Mouse (Mus musculus) heart, embryonic 10.5 days (tissue): ENCODE measurements around the gene Matn1. TPM values are rescaled to one million over a fixed set of nuclear protein-coding genes. Genes with fewer than 3 reads are reported as not detected.

Experiments
- DNase-seq: peaks from one replicate; pipeline ENCODE4 v3.0.0-alpha.2; 2017; ENCODE audit warnings: low spot score
- H3K27ac ChIP-seq: fragments of 300-500 bp; sonication (generic); 2 replicates; pipeline ENCODE4 v1.5.1; 2016; ENCODE audit warnings: mild to moderate bottlenecking
- H3K27me3 ChIP-seq: fragments of 300-500 bp; sonication (generic); 2 replicates; pipeline ENCODE4 v1.6.1; 2016; ENCODE audit warnings: mild to moderate bottlenecking; ENCODE audit not compliant: poor library complexity, insufficient read depth, severe bottlenecking
- H3K36me3 ChIP-seq: fragments of 300-500 bp; sonication (generic); 2 replicates; pipeline ENCODE4 v1.6.1; 2016; ENCODE audit warnings: mild to moderate bottlenecking, moderate library complexity
- H3K4me1 ChIP-seq: fragments of 300-500 bp; sonication (generic); 2 replicates; pipeline ENCODE4 v1.6.1; 2016; ENCODE audit warnings: mild to moderate bottlenecking
- H3K4me3 ChIP-seq: fragments of 300-500 bp; sonication (generic); 2 replicates; pipeline ENCODE4 v1.5.1; 2016; ENCODE audit warnings: mild to moderate bottlenecking, moderate library complexity
- H3K9me3 ChIP-seq: fragments of 300-500 bp; sonication (generic); 2 replicates; pipeline ENCODE4 v1.6.1; 2016; ENCODE audit warnings: mild to moderate bottlenecking, moderate library complexity
- WGBS: fragments of 180-500 bp; shearing (Covaris S2); methylation state at CpG from one replicate; pipeline ENCODE4 v1.1.7; 2016; 5-methylcytosine and 5-hydroxymethylcytosine counted together
- polyA plus RNA-seq: library from polyadenylated mRNA; unstranded; fragments of >200 nt; fragmentation: Nextera tagmentation; extraction: Ambion mirVana; gene quantifications from 2 replicates; pipeline ENCODE4 v1.2.1, GENCODE M21; 2016

Matn1 gene
- polyA plus RNA-seq, result not detected in 2 replicates

DNA sequence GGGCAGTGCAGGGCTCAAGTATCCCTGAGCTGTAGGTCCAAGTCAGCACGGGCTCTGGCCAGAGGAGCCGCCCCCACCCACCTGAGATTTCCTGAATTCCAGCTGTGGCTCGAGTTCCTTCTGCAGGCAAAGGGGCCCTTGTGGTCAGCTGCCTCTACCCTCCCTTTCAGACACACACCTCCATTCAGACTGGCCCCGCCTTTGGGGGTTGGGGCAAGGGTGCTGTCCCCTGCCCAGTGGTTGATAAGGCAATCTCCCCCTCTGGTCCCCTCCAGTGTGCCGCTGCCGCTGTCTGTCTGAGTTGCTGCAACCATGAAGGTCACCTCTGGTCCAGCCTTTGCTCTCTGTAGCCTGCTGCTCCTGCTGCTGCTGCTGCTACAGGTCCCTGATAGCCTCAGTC is at the start of gene Matn1:
Gene Matn1 (plus strand): TSS at position 274 of the 400 bp plus-strand sequence.
- H3K4me3 ChIP-seq, result no peak within 1 kb of the TSS
- H3K36me3 ChIP-seq, result no peaks in the 10 kb centered on the region
- H3K27ac ChIP-seq, result no peak within 1 kb of the TSS
- 19% methylated on average over 6 of the region's 6 CpGs for WGBS
- no peaks in the 10 kb centered on the region for H3K9me3 ChIP-seq
- H3K4me1 ChIP-seq, result peaks cover 22% of the 10 kb centered on the region
- peaks cover 54% of the 10 kb centered on the region for H3K27me3 ChIP-seq
- DNase-seq, result no peak

DNA sequence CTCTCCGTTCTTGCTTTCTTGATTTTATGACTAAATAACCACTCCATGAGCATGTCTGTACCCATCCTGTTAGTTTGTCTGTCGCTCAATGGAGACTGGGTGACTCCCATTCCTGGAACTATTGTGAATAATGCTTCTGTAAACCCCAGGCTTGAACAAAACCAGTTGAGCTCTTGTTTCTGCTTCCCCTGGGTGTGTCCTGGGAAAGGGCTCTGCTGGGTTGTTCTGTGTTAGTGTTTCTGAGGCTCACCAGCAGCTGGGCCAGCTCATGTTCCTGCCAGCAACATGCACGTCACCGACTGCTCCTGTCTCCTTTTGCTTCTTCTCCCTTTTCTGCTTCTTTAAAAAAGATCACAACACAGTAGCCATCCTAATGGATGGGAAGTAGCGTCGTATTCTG is 48.5 kb upstream of the Matn1 start:
- Histone ChIP-seq H3K27ac (no peak overlapping the region), H3K4me3 (no peak overlapping the region), H3K9me3 (no peaks in the 10 kb centered on the region), H3K27me3 (peaks cover 5% of the 10 kb centered on the region; the same call in 1 of the 2 replicates), H3K4me1 (peaks cover 17% of the 10 kb centered on the region), H3K36me3 (no peaks in the 10 kb centered on the region)
- 83% methylated on average over 6 of the region's 6 CpGs for WGBS
- DNase-seq, result no peak

GRCm38 (mm10) chr4:130896372-130896771 is 47.8 kb upstream of the Matn1 start:
- no peak for DNase-seq
- WGBS, result 77% methylated on average over 2 of the region's 2 CpGs
- no peaks in the 10 kb centered on the region for H3K9me3 ChIP-seq

DNA sequence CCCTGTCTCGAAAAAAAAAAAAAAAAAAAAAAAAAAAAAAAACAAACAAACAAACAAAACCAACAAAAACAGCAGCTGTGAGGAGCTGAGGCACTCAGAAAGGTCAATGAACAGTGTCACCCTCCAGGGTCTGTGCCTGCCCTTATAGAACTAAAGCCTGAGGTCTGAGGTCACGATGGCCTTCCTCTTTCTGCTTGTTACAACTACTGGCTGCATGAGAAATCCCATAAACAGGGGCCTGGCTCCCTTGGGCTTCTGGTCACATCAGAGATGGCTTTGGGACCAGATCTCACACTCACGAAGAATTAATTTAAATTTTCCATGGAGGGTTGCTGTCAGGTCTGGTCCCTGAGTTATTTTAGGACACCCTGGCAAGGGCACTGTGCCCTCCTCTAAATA is 44.8 kb upstream of the Matn1 start:
- Histone ChIP-seq H3K27me3 (no peaks in the 10 kb centered on the region), H3K9me3 (no peaks in the 10 kb centered on the region), H3K4me3 (no peak overlapping the region), H3K36me3 (no peaks in the 10 kb centered on the region), H3K27ac (no peak overlapping the region), H3K4me1 (peaks cover 38% of the 10 kb centered on the region)
- 66% methylated on average over 3 of the region's 3 CpGs for whole genome bisulfite sequencing
- DNase-seq, result no peak

More at GRCm38 (mm10) chr4:130896372-130896771, 47.8 kb upstream of the Matn1 start:
- H3K36me3 ChIP-seq, result no peaks in the 10 kb centered on the region
- peaks cover 5% of the 10 kb centered on the region; the same call in 1 of the 2 replicates for H3K27me3 ChIP-seq
- peaks cover 20% of the 10 kb centered on the region for H3K4me1 ChIP-seq
- H3K27ac ChIP-seq, result no peak overlapping the region
- H3K4me3 ChIP-seq, result no peak overlapping the region

- Histone ChIP-seq H3K4me1 (peaks cover 43% of the 10 kb centered on the region), H3K9me3 (no peaks in the 10 kb centered on the region), H3K4me3 (no peak overlapping the region), H3K27ac (no peak overlapping the region), H3K27me3 (no peaks in the 10 kb centered on the region), H3K36me3 (no peaks in the 10 kb centered on the region)
- 80% methylated on average over 6 of the region's 6 CpGs for WGBS
- DNase-seq, result no peak
Measured at GRCm38 (mm10) chr4:130899782-130900427, 44.3 kb upstream of the Matn1 start.

DNA sequence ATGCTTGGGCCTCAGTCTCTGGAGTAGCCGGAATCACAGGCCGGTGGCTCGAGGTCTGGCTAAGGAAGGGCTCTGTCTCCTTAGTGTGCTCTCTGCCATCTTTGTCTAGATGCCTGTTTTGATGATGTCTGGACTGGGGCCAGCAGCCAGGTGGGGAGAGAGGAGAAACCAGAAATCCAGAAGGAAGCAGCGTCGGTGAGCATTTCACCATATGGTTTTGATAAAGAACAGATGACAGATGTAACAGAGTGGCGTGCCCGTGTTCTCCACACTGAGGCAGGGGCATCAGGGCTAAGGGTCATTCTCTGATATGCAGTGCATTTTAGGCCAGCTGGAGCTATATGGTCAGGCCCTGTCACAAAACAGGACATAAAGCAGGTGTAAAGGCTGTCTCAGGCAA is 43.4 kb upstream of the Matn1 start:
- Histone ChIP-seq H3K9me3 (no peaks in the 10 kb centered on the region), H3K27me3 (no peaks in the 10 kb centered on the region), H3K4me1 (peaks cover 52% of the 10 kb centered on the region), H3K27ac (no peak overlapping the region), H3K36me3 (no peaks in the 10 kb centered on the region), H3K4me3 (no peak overlapping the region)
- 60% methylated on average over 7 of the region's 7 CpGs for WGBS
- DNase-seq, result no peak

DNA sequence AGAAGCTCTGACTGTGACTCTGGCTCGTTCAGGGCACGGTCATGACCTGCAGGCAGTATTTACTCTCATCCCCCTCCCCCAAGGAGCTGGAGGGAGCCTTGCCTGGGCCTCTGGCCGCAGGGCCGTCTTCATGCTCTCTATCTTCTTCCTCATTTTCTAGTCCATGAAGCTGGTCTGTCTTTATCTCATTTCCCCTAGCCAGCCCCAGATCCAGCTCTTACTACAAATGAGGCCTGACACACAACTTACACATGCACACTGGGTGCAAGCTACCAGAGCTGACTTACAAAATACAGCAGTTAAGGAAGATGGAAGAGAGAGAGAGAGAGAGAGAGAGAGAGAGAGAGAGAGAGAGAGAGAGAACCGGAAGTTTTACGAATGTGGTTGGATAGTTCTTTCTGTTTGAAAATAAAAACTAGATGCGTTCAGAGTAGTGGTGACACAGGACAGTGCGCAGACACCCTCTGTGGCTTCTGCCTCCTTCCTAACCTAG is 41.9 kb upstream of the Matn1 start:
- Histone ChIP-seq H3K27ac (peak overlapping the region; percentile 17; the same call in 1 of the 2 replicates), H3K4me1 (peaks cover 63% of the 10 kb centered on the region), H3K27me3 (no peaks in the 10 kb centered on the region), H3K4me3 (no peak overlapping the region), H3K36me3 (no peaks in the 10 kb centered on the region), H3K9me3 (no peaks in the 10 kb centered on the region)
- 38% methylated on average over 8 of the region's 8 CpGs for WGBS
- no peak for DNase-seq

DNA sequence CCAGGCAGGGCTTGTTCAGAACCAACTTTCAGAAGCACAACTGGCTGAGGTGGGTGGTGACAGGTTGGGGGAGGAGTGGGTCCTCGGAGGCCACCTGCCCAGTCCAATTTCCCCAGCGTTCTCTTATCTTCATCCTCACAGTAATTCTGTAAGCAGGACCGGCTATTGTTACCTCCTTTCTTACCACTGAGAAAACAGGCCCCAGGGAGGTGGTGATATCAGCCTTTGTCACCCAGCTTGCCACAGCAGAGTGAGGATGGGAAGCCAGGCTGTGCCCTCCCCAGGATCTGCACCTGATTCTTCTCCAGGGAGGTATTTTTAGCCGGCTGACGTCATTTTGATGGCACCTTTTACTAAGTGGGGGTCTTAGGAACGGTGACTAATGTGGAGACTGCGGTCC is 39.2 kb upstream of the Matn1 start:
- DNase-seq, result no peak
- H3K4me3 ChIP-seq, result no peak overlapping the region
- H3K36me3 ChIP-seq, result no peaks in the 10 kb centered on the region
- H3K27ac ChIP-seq, result peak overlapping the region; percentile 29; the same call in 1 of the 2 replicates
- 34% methylated on average over 7 of the region's 7 CpGs for WGBS
- H3K4me1 ChIP-seq, result peaks cover 74% of the 10 kb centered on the region
- no peaks in the 10 kb centered on the region for H3K9me3 ChIP-seq
- no peaks in the 10 kb centered on the region for H3K27me3 ChIP-seq

GRCm38 (mm10) chr4:130905882-130906281 is 38.3 kb upstream of the Matn1 start:
- no peak for DNase-seq
- Histone ChIP-seq H3K4me1 (peaks cover 75% of the 10 kb centered on the region), H3K27me3 (no peaks in the 10 kb centered on the region), H3K27ac (peak overlapping the region; percentile 45; the same call in 1 of the 2 replicates), H3K9me3 (no peaks in the 10 kb centered on the region), H3K4me3 (no peak overlapping the region), H3K36me3 (no peaks in the 10 kb centered on the region)
- WGBS, result 77% methylated on average over 6 of the region's 6 CpGs

GRCm38 (mm10) chr4:130906296-130906695 is 37.9 kb upstream of the Matn1 start:
- H3K4me3 ChIP-seq, result no peak overlapping the region
- WGBS, result 52% methylated on average over 8 of the region's 8 CpGs
- no peaks in the 10 kb centered on the region for H3K9me3 ChIP-seq
- peak overlapping the region; percentile 45; the same call in 1 of the 2 replicates for H3K27ac ChIP-seq
- H3K36me3 ChIP-seq, result no peaks in the 10 kb centered on the region
- no peaks in the 10 kb centered on the region for H3K27me3 ChIP-seq
- no peak for DNase-seq
- H3K4me1 ChIP-seq, result peaks cover 78% of the 10 kb centered on the region

GRCm38 (mm10) chr4:130907200-130908069 is 36.8 kb upstream of the Matn1 start:
- Histone ChIP-seq H3K27me3 (no peaks in the 10 kb centered on the region), H3K9me3 (no peaks in the 10 kb centered on the region), H3K4me1 (peaks cover 66% of the 10 kb centered on the region), H3K4me3 (no peak overlapping the region), H3K36me3 (no peaks in the 10 kb centered on the region), H3K27ac (no peak overlapping the region)
- WGBS, result 88% methylated on average over 19 of the region's 19 CpGs
- no peak for DNase-seq

DNA sequence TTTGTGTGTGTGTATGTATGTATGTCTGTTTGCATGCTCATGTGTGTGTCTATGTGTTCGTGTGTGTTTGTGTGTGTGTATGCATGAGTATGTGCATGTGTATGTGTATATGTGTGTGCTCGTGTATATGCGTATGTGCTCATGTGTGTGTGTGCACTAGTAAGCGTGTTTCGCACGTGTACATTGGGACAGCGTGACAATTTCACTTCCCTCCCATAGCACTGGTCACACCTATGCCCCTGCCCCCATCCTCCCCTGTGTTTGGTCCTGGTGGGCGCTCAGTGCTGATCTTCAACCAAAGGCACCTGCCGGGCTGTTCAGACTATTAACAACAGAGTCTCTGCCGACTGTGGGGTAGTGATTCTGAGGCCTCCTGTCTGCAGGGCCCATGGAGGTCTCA is 36.1 kb upstream of the Matn1 start:
- DNase-seq, result no peak
- Histone ChIP-seq H3K27me3 (no peaks in the 10 kb centered on the region), H3K4me1 (peaks cover 62% of the 10 kb centered on the region), H3K36me3 (no peaks in the 10 kb centered on the region), H3K4me3 (no peak overlapping the region), H3K27ac (0 out of 2 replicates have a peak overlapping the region, but pooled peaks have one; percentile 68), H3K9me3 (no peaks in the 10 kb centered on the region)
- 94% methylated on average over 10 of the region's 10 CpGs for WGBS
